27 mouse cellular contexts compared by ENCODE assay signal in the genomic region with DNA sequence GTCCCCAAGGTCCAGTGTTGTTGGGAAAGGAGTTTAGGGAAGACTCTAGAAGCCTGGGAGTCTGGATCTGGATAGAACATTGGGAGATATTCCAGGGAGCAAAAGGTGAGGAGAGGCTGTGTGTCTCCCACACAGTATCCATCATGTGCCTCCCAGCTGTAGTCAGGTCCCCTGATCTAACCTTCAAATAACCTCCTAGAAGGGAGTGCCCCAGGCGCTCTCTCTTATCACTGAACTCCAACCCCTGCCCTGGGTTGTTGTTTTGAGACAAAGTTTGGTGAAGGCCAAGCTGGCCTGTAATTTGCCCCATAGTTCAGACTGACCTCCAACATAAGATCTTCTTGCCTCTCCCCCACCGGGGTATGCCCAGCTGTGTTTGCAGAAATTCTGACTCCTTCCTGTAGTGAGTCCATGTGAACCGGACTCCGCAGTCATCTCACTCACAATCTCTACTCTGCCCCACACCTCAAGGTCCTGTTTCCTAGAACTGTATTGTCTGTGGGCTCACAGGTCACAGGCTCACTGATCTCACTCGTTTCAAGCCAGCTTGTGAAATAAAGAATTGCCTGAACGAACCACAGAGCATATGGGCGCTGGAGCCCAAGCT. TPM values are rescaled to one million over a fixed set of nuclear protein-coding genes. Genes with fewer than 3 reads are reported as not detected.
DNase-seq lines count a peak whose midpoint lies in the region; ATAC-seq and TF ChIP-seq lines count a peak whose summit lies in the region.
"Had no signal": no experiment of that assay in that cellular context is flagged by ENCODE, and none has a peak within 500 bp of the region (broad histone marks: within the 10 kb centered on the region; RNA-seq: fewer than 3 reads in every experiment).

No protein-coding gene starts in this region.

- no peak overlapping the region for H3K27ac ChIP-seq in liver, embryonic 11.5 days (ENCODE audit: low read depth, low read length)
- no peak overlapping the region for H3K27ac ChIP-seq in liver, postnatal 0 days (ENCODE audit: low read depth)
- H3K27ac ChIP-seq: embryonic facial prominence, embryonic 13.5 days; forebrain, embryonic 12.5 days; hindbrain, postnatal 0 days; layer of hippocampus, adult 2 months; liver, embryonic 14.5 days; lung, embryonic 15.5 days; neural tube, embryonic 15.5 days had no signal

- 49% methylated on average over 7 of the region's 7 CpGs for WGBS in liver, embryonic 11.5 days
- 58% methylated on average over 7 of the region's 7 CpGs for WGBS in liver, postnatal 0 days (ENCODE audit: insufficient replicate concordance)

- H3K4me2 ChIP-seq in liver, embryonic 11.5 days: no peak overlapping the region
- no peak overlapping the region for H3K4me2 ChIP-seq in liver, postnatal 0 days (ENCODE audit: low read depth, low read length)
- H3K4me2 ChIP-seq: embryonic facial prominence, embryonic 13.5 days; forebrain, embryonic 12.5 days; lung, embryonic 15.5 days; neural tube, embryonic 15.5 days had no signal

- no peak for TF ChIP-seq CTCF in liver, postnatal 0 days (IDR thresholded peaks at IDR 0.05; ENCODE audit: low read depth)
- no peak for TF ChIP-seq CTCF in G1E (IDR thresholded peaks at IDR 0.05; ENCODE audit: low read depth, low read length)

- H3K27me3 ChIP-seq in liver, embryonic 11.5 days (replicated peaks; ENCODE audit: control insufficient read depth, insufficient read depth, low read length): no peaks in the 10 kb centered on the region
- no peaks in the 10 kb centered on the region for H3K27me3 ChIP-seq in liver, postnatal 0 days (ENCODE audit: insufficient read depth, low read length)
- H3K27me3 ChIP-seq in G1E (ENCODE audit: insufficient read depth, low read length): no peaks in the 10 kb centered on the region
- H3K27me3 ChIP-seq: embryonic facial prominence, embryonic 13.5 days; forebrain, embryonic 12.5 days; lung, embryonic 15.5 days; neural tube, embryonic 15.5 days had no signal

- no peaks in the 10 kb centered on the region for H3K9me3 ChIP-seq in liver, embryonic 11.5 days (ENCODE audit: control insufficient read depth, low read length)
- H3K9me3 ChIP-seq in liver, postnatal 0 days (ENCODE audit: low read length): no peaks in the 10 kb centered on the region
- H3K9me3 ChIP-seq in G1E (replicated peaks): no peaks in the 10 kb centered on the region
- H3K9me3 ChIP-seq: embryonic facial prominence, embryonic 13.5 days; forebrain, embryonic 12.5 days; lung, embryonic 15.5 days; neural tube, embryonic 15.5 days had no signal

- TF ChIP-seq EP300 in liver, postnatal 0 days (IDR thresholded peaks at IDR 0.05; ENCODE audit: low read depth): no peak

- no peak overlapping the region for H3K9ac ChIP-seq in liver, embryonic 11.5 days (ENCODE audit: low read depth, low read length)
- H3K9ac ChIP-seq in liver, postnatal 0 days (replicated peaks): no peak overlapping the region
- H3K9ac ChIP-seq: embryonic facial prominence, embryonic 13.5 days; forebrain, embryonic 12.5 days; liver, embryonic 14.5 days; lung, embryonic 15.5 days; neural tube, embryonic 15.5 days had no signal

- 0 out of 2 replicates have a peak, but pooled peaks cover 4% of the 10 kb centered on the region for H3K4me1 ChIP-seq in liver, embryonic 11.5 days (replicated peaks; ENCODE audit: control insufficient read depth, insufficient read depth, low read length)
- no peaks in the 10 kb centered on the region for H3K4me1 ChIP-seq in liver, postnatal 0 days (ENCODE audit: insufficient read depth)
- H3K4me1 ChIP-seq in G1E (ENCODE audit: insufficient read depth, low read depth, low read length): peaks cover 44% of the 10 kb centered on the region
- H3K4me1 ChIP-seq: embryonic facial prominence, embryonic 13.5 days; forebrain, embryonic 12.5 days; lung, embryonic 15.5 days had no signal

- peak; percentile 34 for ATAC-seq in liver, embryonic 11.5 days (replicated peaks; ENCODE audit: low FRiP score)
- ATAC-seq in liver, postnatal 0 days: no peak; the same call in 1 of the 2 replicates
- ATAC-seq in G1E (ENCODE audit: extremely low read depth, insufficient number of reproducible peaks, low FRiP score, poor library complexity, severe bottlenecking): peak; percentile 72
- ATAC-seq in megakaryocyte, adult 5-6 weeks (ENCODE audit: poor library complexity, severe bottlenecking): peak; percentile 22; the same call in 1 of the 2 replicates
- ATAC-seq: hindbrain, postnatal 0 days; midbrain, embryonic 16.5 days had no signal

- peak; percentile 80 for DNase-seq in heart, adult 11 months
- DNase-seq in heart, adult 18-20 months: no peak
- DNase-seq in liver, embryonic 11.5 days (ENCODE audit: low spot score): no peak
- DNase-seq in liver, postnatal 0 days: no peak
- no peak for DNase-seq in G1E (ENCODE audit: low spot score)
- DNase-seq in frontal cortex, adult 2 months (ENCODE audit: extremely low spot score in 1 of 2, low spot score in 1 of 2): no peak
- DNase-seq in cerebellum, postnatal 4 days (ENCODE audit: low spot score in 2 of 2): no peak
- DNase-seq: adrenal gland, postnatal 10 days; cerebellum, adult 18-20 months; cerebellum, postnatal 25 days; embryo, embryonic 11 days; kidney, adult 8-10 months; kidney, postnatal 14 days; lung, postnatal 36 days; retina, postnatal 1 day had no signal

- no peak overlapping the region for H3K4me3 ChIP-seq in liver, embryonic 11.5 days (ENCODE audit: low read depth, low read length)
- H3K4me3 ChIP-seq in liver, postnatal 0 days (ENCODE audit: low read depth, low read length): no peak overlapping the region
- H3K4me3 ChIP-seq in G1E (ENCODE audit: low read depth, low read length): peak overlapping the region; percentile 30; the same call in 1 of the 2 replicates
- H3K4me3 ChIP-seq: embryonic facial prominence, embryonic 13.5 days; erythroblast, embryonic 14.5 days; forebrain, embryonic 12.5 days; layer of hippocampus, adult 2 months; lung, embryonic 15.5 days; neural tube, embryonic 15.5 days had no signal

- H3K36me3 ChIP-seq in liver, embryonic 11.5 days (ENCODE audit: control insufficient read depth, insufficient read depth, low read length): no peaks in the 10 kb centered on the region
- no peaks in the 10 kb centered on the region; the same call in 1 of the 2 replicates for H3K36me3 ChIP-seq in liver, postnatal 0 days (replicated peaks; ENCODE audit: insufficient read depth, low read length)
- peaks cover 3% of the 10 kb centered on the region for H3K36me3 ChIP-seq in G1E (replicated peaks)
- H3K36me3 ChIP-seq: embryonic facial prominence, embryonic 13.5 days; forebrain, embryonic 12.5 days; lung, embryonic 15.5 days; neural tube, embryonic 15.5 days had no signal

RNA-seq across cellular contexts. Expression of a gene that starts 3.8 kb away (rescaled TPM):
- under 1 TPM; 0.10 to 0.51 TPM for total RNA-seq in heart, adult 18-20 months (2021)
- not detected in 2 replicates for polyA plus RNA-seq in liver, embryonic 11.5 days (2014; fragmentation: Nextera tagmentation; extraction: Ambion mirVana)
- polyA plus RNA-seq in liver, postnatal 0 days (2015; fragmentation: Nextera tagmentation; extraction: Ambion mirVana): 0.27 and 0.32 TPM in 2 replicates
- total RNA-seq in G1E (2014; fragmentation: Nextera tagmentation): 1.9 and 2.0 TPM in 2 replicates
- 0.87 and 1.9 TPM in 2 replicates for total RNA-seq in G1E (2017)
- polyA plus RNA-seq in G1E (2012): not detected in 2 replicates
- total RNA-seq in megakaryocyte, adult 5-6 weeks (2015): 2.8 and 5.3 TPM in 2 replicates
- total RNA-seq in megakaryocyte, adult 5-6 weeks (2017): 2.0 and 4.2 TPM in 2 replicates
- 0.34 and 0.40 TPM in 2 replicates for polyA plus RNA-seq in frontal cortex, adult 2 months (2012; rRNA removed)
- total RNA-seq: gastrocnemius, adult 8-10 months; layer of hippocampus, adult 2 months had no signal
- polyA plus RNA-seq: erythroblast, embryonic 14.5 days; forebrain, embryonic 12.5 days; hindbrain, embryonic 11.5 days; midbrain, embryonic 16.5 days had no signal
